Mouse (Mus musculus) kidney, adult 11 months (tissue): ENCODE measurements around the gene Gm17019.
A peak's percentile ranks its signal among the peaks of the same experiment; 100 is the strongest.
"Not testable (repeated sequence)": the region's sequence is repeated elsewhere in the genome, so short reads cannot be mapped to it uniquely, and the experiment has no call there.

Source experiments
- DNase-seq: peaks from one replicate; pipeline ENCODE4 v3.0.0; 2022

The Gm17019 gene

GRCm38 (mm10) chr5:15032898-15033297 is at the start of gene Gm17019:
Gene Gm17019 (minus strand): TSS chr5:15032998.
- DNase-seq = not testable (repeated sequence)

GRCm38 (mm10) chr5:15062385-15062715 is 29.6 kb upstream of the Gm17019 start:
- not testable (repeated sequence) for DNase-seq

- DNase-seq = not testable (repeated sequence)
These were observed 29.0 kb upstream of the Gm17019 start for GRCm38 (mm10) chr5:15061638-15062384.

- peak; percentile 55 for DNase-seq
These were observed 21.6 kb upstream of the Gm17019 start for GRCm38 (mm10) chr5:15054151-15055025.

- not testable (repeated sequence) for DNase-seq
These were observed 20.8 kb upstream of the Gm17019 start for GRCm38 (mm10) chr5:15053606-15053962.

- not testable (repeated sequence) for DNase-seq
These were observed 20.3 kb upstream of the Gm17019 start for GRCm38 (mm10) chr5:15052945-15053605.

- DNase-seq = not testable (repeated sequence)
These were observed 18.0 kb upstream of the Gm17019 start for GRCm38 (mm10) chr5:15050807-15051206.

GRCm38 (mm10) chr5:15044830-15045767 is 12.3 kb upstream of the Gm17019 start:
- DNase-seq = not testable (repeated sequence)

- DNase-seq = not testable (repeated sequence)
These were observed 8.0 kb upstream of the Gm17019 start for GRCm38 (mm10) chr5:15040784-15041183.

- not testable (repeated sequence) for DNase-seq
These were observed 7.2 kb upstream of the Gm17019 start for GRCm38 (mm10) chr5:15039984-15040383.

- not testable (repeated sequence) for DNase-seq
These were observed 8.5 kb downstream of the Gm17019 start for GRCm38 (mm10) chr5:15024316-15024715.

- not testable (repeated sequence) for DNase-seq
These were observed 12.7 kb downstream of the Gm17019 start for GRCm38 (mm10) chr5:15020067-15020466.

GRCm38 (mm10) chr5:15010639-15011582 is 21.9 kb downstream of the Gm17019 start:
- DNase-seq = not testable (repeated sequence)

GRCm38 (mm10) chr5:15006907-15007306 is 25.9 kb downstream of the Gm17019 start:
- DNase-seq = not testable (repeated sequence)

GRCm38 (mm10) chr5:15006288-15006687 is 26.5 kb downstream of the Gm17019 start:
- DNase-seq = not testable (repeated sequence)

- DNase-seq = not testable (repeated sequence)
These were observed 27.2 kb downstream of the Gm17019 start for GRCm38 (mm10) chr5:15005584-15005983.

- DNase-seq = not testable (repeated sequence)
These were observed 27.9 kb downstream of the Gm17019 start for GRCm38 (mm10) chr5:15004569-15005562.

GRCm38 (mm10) chr5:14998077-14998476 is 34.7 kb downstream of the Gm17019 start:
- not testable (repeated sequence) for DNase-seq

- peak; percentile 58 for DNase-seq
These were observed 35.2 kb downstream of the Gm17019 start for GRCm38 (mm10) chr5:14997556-14997955.
